Mouse (Mus musculus): Measurements from ENCODE around the gene Pawr.

DNA sequence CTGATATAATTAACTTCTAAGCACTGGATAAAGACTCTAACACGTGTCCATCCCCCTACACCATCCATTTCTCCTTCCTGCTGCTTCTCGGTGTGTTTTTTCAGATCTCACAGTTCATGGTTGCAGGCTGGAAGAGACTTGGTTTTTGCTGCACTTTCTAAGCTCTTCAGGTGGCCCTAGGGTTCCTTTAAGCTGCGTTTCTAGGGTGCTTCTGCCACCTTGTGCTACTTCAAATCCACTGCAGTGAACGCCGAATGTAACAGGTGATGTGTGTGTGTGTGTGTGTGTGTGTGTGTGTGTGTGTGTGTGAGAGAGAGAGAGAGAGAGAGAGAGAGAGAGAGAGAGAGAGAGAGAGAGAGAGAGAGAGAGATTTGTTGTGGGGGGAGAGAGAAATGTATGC lies 103.7 kb downstream of the Pawr start:
- TF ChIP-seq POLR2A (IDR thresholded peaks at IDR 0.05; ENCODE audit: insufficient read depth, low read depth, low read length) = no peak
- TF ChIP-seq CTCF (IDR thresholded peaks at IDR 0.05; ENCODE audit: insufficient read depth, low read depth, low read length) = no peak
